Mouse (Mus musculus) CH12.LX (cell line): ENCODE results near the gene Srcin1.

ENCODE experiments used
- CHD1 ChIP-seq: IDR thresholded peaks from 2 replicates; pipeline ENCODE4 v1.6.1; 2012; ENCODE audit warnings: low read depth, low read length, improper control_type of control experiment, inconsistent platforms
- CTCF ChIP-seq, 2 experiments: IDR thresholded peaks in 1 of 2; conservative IDR thresholded peaks in 1 of 2; 2 replicates each; pipeline ENCODE4 v1.5.1; 2011 to 2012; ENCODE audit warnings: low read depth in 2 of 2, low read length in 2 of 2, improper control_type of control experiment in 1 of 2, inconsistent platforms in 1 of 2, mild to moderate bottlenecking in 1 of 2, moderate library complexity in 1 of 2
- EP300 ChIP-seq: IDR thresholded peaks from 2 replicates; pipeline ENCODE4 v1.6.1; 2011; ENCODE audit warnings: low read length, improper control_type of control experiment
- JUN ChIP-seq: IDR thresholded peaks from 2 replicates; pipeline ENCODE4 v1.6.1; 2011; ENCODE audit warnings: low read depth, mild to moderate bottlenecking, low read length, improper control_type of control experiment, moderate library complexity; ENCODE audit not compliant: insufficient read depth
- NRF1 ChIP-seq: IDR thresholded peaks from 2 replicates; pipeline ENCODE4 v1.6.1; 2014; ENCODE audit warnings: low read depth, mild to moderate bottlenecking, inconsistent platforms, low read length, improper control_type of control experiment, moderate library complexity
- POLR2A ChIP-seq: IDR thresholded peaks from 2 replicates; pipeline ENCODE4 v1.6.1; 2011; ENCODE audit warnings: low read depth, mild to moderate bottlenecking, improper control_type of control experiment, low read length
- ZC3H11A ChIP-seq: IDR thresholded peaks from 2 replicates; pipeline ENCODE4 v1.6.1; 2012; ENCODE audit warnings: low read depth, mild to moderate bottlenecking, inconsistent platforms, low read length, improper control_type of control experiment

- TF ChIP-seq ZC3H11A (no peak), JUN (no peak), NRF1 (no peak), POLR2A (no peak), CTCF (conservative IDR thresholded peaks at IDR 0.05 in 1 of 2, IDR thresholded peaks at IDR 0.05 in 1 of 2; ENCODE audit: low read depth in 2 of 2, low read length in 2 of 2) (no peak), EP300 (no peak), CHD1 (no peak)
Measured at GRCm38 (mm10) chr11:97487656-97488055, 88.3 kb downstream of the Srcin1 start.
